Mouse (Mus musculus): ENCODE measurements at regions not wholly inside any gene's neighbourhood (a gene's known extent, or its start where the extent isn't known, plus 50 kb on each side); places are given as distances from the start of the nearest gene placed in this dataset.
A peak's percentile ranks its signal among the peaks of the same experiment; 100 is the strongest.

DNA sequence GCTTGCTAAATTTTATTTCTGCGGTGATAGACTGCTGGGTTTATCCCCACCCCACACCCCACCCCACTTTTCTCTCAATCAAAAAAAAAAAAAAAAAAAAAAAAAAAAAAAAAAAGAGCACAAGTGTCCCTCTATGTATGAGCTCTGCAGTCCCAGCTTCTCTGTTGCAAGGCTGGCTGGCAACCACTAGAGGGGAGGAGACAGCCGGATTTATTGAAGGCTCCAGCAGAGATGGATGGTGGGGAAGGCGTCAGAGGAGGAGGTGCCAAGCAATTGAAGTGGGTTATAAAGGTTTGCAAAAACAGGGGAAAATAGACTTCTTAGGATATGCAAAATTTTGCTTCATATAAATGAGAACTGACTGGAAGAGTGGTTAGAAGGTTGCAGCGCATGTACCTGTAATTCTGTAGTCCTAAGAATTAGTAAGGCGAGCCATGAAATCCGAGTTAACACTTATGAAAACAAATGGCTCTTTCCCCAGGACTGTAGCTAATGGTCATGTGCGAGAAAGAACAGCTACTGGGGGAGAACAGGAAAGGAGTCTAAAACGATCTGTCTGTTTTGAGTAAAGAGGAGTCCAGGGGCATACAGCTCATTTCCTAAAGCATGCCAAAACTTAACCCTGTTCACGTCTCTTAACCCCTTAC is 885.1 kb upstream of the Pou3f3 start:
- no peak overlapping the region for H3K4me3 ChIP-seq
- no peaks in the 10 kb centered on the region for H3K79me2 ChIP-seq (replicated peaks; ENCODE audit: control insufficient read depth, insufficient read depth, low read length)
- peak in 1 of 2 experiments; percentile 2 for DNase-seq
- no peaks in the 10 kb centered on the region for H3K27me3 ChIP-seq (ENCODE audit: control insufficient read depth, insufficient read depth, low read length)
- intact Hi-C loops (cut with DNase I): no loop called here
- TF ChIP-seq EP300 (IDR thresholded peaks at IDR 0.05; ENCODE audit: insufficient read depth, low read depth, low read length) (no peak), CTCF (IDR thresholded peaks at IDR 0.05) (peak; percentile 58)
- no peak overlapping the region for H3K27ac ChIP-seq
- no peaks in the 10 kb centered on the region for H3K4me1 ChIP-seq (ENCODE audit: control insufficient read depth, insufficient read depth, low read length)
- 14% methylated on average over 9 of the region's 9 CpGs for WGBS
- no peaks in the 10 kb centered on the region for H3K36me3 ChIP-seq (ENCODE audit: control insufficient read depth, insufficient read depth, low read length)
- no peak overlapping the region for H3K9ac ChIP-seq (ENCODE audit: low read depth, low read length)

DNA sequence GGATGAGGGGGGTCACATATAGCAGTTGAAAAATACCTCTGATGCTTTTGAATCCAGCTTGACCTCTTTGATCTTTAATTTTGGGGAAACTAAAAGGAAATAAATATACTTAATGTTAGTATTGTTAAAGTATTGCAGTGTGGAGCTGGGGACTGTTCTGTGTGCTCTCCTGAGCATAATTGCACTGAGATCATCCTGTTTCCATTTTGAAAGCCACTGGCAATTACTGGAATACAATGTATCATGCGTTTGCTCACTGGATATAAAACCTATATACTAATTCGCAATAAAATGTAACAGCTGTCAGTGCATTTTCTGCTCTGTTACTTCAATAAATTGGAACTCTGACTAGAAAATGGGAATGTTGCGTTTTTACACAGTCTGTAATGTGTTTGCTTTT is 884.4 kb upstream of the Pou3f3 start:
- intact Hi-C loops (cut with DNase I): no loop called here
- no peaks in the 10 kb centered on the region for H3K27me3 ChIP-seq (ENCODE audit: control insufficient read depth, insufficient read depth, low read length)
- no peak overlapping the region for H3K4me3 ChIP-seq
- 78% methylated on average over 3 of the region's 3 CpGs for WGBS
- H3K9ac ChIP-seq (ENCODE audit: low read depth, low read length): no peak overlapping the region
- no peaks in the 10 kb centered on the region for H3K4me1 ChIP-seq (ENCODE audit: control insufficient read depth, insufficient read depth, low read length)
- no peaks in the 10 kb centered on the region for H3K36me3 ChIP-seq (ENCODE audit: control insufficient read depth, insufficient read depth, low read length)
- no peak for DNase-seq
- H3K79me2 ChIP-seq (replicated peaks; ENCODE audit: control insufficient read depth, insufficient read depth, low read length): no peaks in the 10 kb centered on the region
- TF ChIP-seq EP300 (IDR thresholded peaks at IDR 0.05; ENCODE audit: insufficient read depth, low read depth, low read length): no peak
- TF ChIP-seq CTCF (IDR thresholded peaks at IDR 0.05): no peak
- TF ChIP-seq POLR2A (IDR thresholded peaks at IDR 0.05; ENCODE audit: insufficient read depth, low read depth, low read length): no peak
- no peak overlapping the region for H3K27ac ChIP-seq

DNA sequence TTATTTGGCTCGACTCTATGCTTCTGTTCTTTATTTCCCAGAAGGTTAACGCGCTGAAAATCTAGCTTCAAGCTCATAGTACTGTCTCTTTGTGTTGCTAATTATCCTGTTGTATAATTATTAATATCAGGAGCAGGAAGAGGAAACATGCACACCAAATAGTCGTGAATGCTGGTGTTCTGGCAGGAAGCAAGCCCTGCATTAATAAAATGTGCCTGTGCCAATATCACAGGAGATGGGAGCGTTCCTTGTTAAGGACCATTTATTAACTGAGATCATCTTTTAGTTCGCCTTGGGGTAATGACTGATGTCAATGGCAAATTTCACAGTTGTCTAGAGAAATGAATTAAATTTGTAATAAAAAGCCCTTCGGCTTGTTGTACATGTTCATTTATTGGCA is 883.5 kb upstream of the Pou3f3 start:
- H3K79me2 ChIP-seq (replicated peaks; ENCODE audit: control insufficient read depth, insufficient read depth, low read length): no peaks in the 10 kb centered on the region
- WGBS: 70% methylated on average over 7 of the region's 7 CpGs
- intact Hi-C loops (cut with DNase I): no loop called here
- no peak for TF ChIP-seq POLR2A (IDR thresholded peaks at IDR 0.05; ENCODE audit: insufficient read depth, low read depth, low read length)
- TF ChIP-seq CTCF (IDR thresholded peaks at IDR 0.05): no peak
- no peak for TF ChIP-seq EP300 (IDR thresholded peaks at IDR 0.05; ENCODE audit: insufficient read depth, low read depth, low read length)
- no peak overlapping the region for H3K27ac ChIP-seq
- H3K4me3 ChIP-seq: no peak overlapping the region
- H3K27me3 ChIP-seq (ENCODE audit: control insufficient read depth, insufficient read depth, low read length): no peaks in the 10 kb centered on the region
- H3K36me3 ChIP-seq (ENCODE audit: control insufficient read depth, insufficient read depth, low read length): no peaks in the 10 kb centered on the region
- DNase-seq: no peak
- H3K4me1 ChIP-seq (ENCODE audit: control insufficient read depth, insufficient read depth, low read length): no peaks in the 10 kb centered on the region
- no peak overlapping the region for H3K9ac ChIP-seq (ENCODE audit: low read depth, low read length)

DNA sequence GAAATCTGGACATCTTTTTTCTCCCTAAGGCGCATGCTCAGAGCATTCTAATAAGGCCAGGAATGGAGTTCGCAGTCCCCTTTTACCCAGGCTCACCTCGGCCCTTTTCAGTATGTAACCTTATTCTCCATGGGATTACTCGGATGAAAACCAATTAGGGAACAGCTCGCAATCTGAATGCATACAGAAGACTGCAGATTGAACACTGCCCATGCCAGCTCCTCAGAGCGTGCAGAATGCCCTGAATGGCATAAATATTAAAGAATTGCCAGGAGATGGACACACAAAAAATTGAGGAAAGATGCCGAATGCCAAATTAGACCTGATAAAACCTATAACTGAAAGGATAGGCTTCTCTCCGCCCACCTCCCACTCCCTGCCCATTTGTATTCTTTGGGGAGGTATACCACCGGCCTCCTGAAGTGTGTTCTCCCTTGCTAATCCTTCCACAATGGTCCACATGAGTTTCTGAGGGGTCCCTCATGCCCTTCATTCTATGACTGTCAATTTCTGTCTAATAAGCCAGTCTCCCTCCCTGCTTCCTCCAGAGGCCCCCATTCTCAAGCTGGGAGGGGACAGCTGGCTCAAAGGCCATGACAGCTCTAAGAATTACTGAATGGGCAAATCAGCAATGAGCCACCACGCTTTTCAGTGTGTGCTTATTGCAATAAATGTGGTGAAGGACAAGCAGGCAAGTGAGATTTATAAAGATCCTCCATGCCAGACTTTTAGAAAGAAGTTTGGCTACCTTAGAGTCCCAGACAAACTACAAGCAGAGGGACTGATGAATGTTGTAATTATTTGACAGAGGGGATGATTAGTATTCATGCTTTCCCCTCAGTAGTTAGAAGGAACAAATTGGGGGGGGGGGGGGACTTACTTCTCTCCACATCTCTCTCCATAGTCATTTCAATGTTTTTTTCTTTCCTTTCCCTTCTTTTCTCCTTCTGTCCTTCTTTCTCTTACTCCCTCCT is 881.2 kb upstream of the Pou3f3 start:
- intact Hi-C loops (cut with DNase I): no loop called here
- TF ChIP-seq CTCF (IDR thresholded peaks at IDR 0.05): no peak
- TF ChIP-seq POLR2A (IDR thresholded peaks at IDR 0.05; ENCODE audit: insufficient read depth, low read depth, low read length): no peak
- TF ChIP-seq EP300 (IDR thresholded peaks at IDR 0.05; ENCODE audit: insufficient read depth, low read depth, low read length): no peak
- 75% methylated on average over 10 of the region's 10 CpGs for WGBS
- H3K9ac ChIP-seq (ENCODE audit: low read depth, low read length): no peak overlapping the region
- H3K36me3 ChIP-seq (ENCODE audit: control insufficient read depth, insufficient read depth, low read length): no peaks in the 10 kb centered on the region
- no peaks in the 10 kb centered on the region for H3K79me2 ChIP-seq (replicated peaks; ENCODE audit: control insufficient read depth, insufficient read depth, low read length)
- H3K27ac ChIP-seq: no peak overlapping the region
- H3K4me3 ChIP-seq: no peak overlapping the region
- no peak for DNase-seq
- H3K4me1 ChIP-seq (ENCODE audit: control insufficient read depth, insufficient read depth, low read length): no peaks in the 10 kb centered on the region
- no peaks in the 10 kb centered on the region for H3K27me3 ChIP-seq (ENCODE audit: control insufficient read depth, insufficient read depth, low read length)

DNA sequence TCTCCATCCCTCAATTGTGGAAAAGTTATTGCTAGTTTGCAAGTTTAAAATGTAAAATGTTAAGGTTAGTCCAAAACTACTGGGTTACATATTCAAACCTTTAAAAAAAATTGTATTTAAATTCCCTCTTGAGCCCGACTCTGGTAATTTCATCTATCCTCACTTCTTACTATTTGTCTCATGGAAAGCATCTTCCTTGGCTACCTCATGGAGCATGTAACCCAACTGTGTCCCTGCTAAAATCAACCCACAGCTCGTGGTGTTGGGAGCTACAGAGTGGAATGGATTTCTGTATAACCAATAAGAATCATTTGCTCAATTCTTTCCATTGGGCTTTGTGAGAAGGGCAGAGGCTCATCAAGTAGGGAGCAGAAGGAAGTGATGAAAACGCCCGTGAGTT is 880.5 kb upstream of the Pou3f3 start:
- no peaks in the 10 kb centered on the region for H3K4me1 ChIP-seq (ENCODE audit: control insufficient read depth, insufficient read depth, low read length)
- H3K79me2 ChIP-seq (replicated peaks; ENCODE audit: control insufficient read depth, insufficient read depth, low read length): no peaks in the 10 kb centered on the region
- H3K27me3 ChIP-seq (ENCODE audit: control insufficient read depth, insufficient read depth, low read length): no peaks in the 10 kb centered on the region
- TF ChIP-seq CTCF (IDR thresholded peaks at IDR 0.05) (no peak), POLR2A (IDR thresholded peaks at IDR 0.05; ENCODE audit: insufficient read depth, low read depth, low read length) (no peak), EP300 (IDR thresholded peaks at IDR 0.05; ENCODE audit: insufficient read depth, low read depth, low read length) (no peak)
- no peak overlapping the region for H3K9ac ChIP-seq (ENCODE audit: low read depth, low read length)
- no peak overlapping the region for H3K27ac ChIP-seq
- WGBS: 58% methylated on average over 4 of the region's 4 CpGs
- DNase-seq: no peak
- H3K36me3 ChIP-seq (ENCODE audit: control insufficient read depth, insufficient read depth, low read length): no peaks in the 10 kb centered on the region
- no peak overlapping the region for H3K4me3 ChIP-seq
- intact Hi-C loops (cut with DNase I): no loop called here

DNA sequence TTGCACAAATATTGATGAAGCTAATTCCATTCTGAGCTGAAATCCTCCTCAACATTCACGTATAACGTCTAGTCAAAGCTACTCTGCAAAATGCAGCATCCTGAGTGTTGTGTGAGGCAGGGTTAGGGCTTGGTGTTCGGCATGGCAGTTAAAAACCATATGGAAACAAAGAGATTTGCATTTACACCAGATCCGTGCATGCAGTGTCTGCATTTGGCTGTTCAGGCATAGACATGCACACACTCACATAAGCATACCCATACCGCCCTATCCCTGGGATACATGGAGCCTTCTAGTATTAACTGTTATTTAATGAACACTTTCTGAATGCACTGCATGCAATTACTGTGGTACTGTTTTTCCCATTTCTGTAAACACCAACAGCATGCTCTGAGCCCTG is 872.8 kb upstream of the Pou3f3 start:
- H3K4me1 ChIP-seq (ENCODE audit: control insufficient read depth, insufficient read depth, low read length): no peaks in the 10 kb centered on the region
- no peak for DNase-seq
- intact Hi-C loops (cut with DNase I): no loop called here
- no peaks in the 10 kb centered on the region for H3K27me3 ChIP-seq (ENCODE audit: control insufficient read depth, insufficient read depth, low read length)
- H3K36me3 ChIP-seq (ENCODE audit: control insufficient read depth, insufficient read depth, low read length): no peaks in the 10 kb centered on the region
- 86% methylated on average over 5 of the region's 5 CpGs for WGBS
- H3K79me2 ChIP-seq (replicated peaks; ENCODE audit: control insufficient read depth, insufficient read depth, low read length): no peaks in the 10 kb centered on the region
- TF ChIP-seq POLR2A (IDR thresholded peaks at IDR 0.05; ENCODE audit: insufficient read depth, low read depth, low read length): no peak
- TF ChIP-seq EP300 (IDR thresholded peaks at IDR 0.05; ENCODE audit: insufficient read depth, low read depth, low read length): no peak
- no peak for TF ChIP-seq CTCF (IDR thresholded peaks at IDR 0.05)
- H3K9ac ChIP-seq (ENCODE audit: low read depth, low read length): no peak overlapping the region
- H3K27ac ChIP-seq: no peak overlapping the region
- H3K4me3 ChIP-seq: no peak overlapping the region

Data from heart, adult 2 months (tissue).